Mouse (Mus musculus): ENCODE measurements around the gene Fam222a. TPM values are rescaled to one million over a fixed set of nuclear protein-coding genes. Genes with fewer than 3 reads are reported as not detected.
A peak's percentile ranks its signal among the peaks of the same experiment; 100 is the strongest.

Fam222a gene
- polyA plus RNA-seq, 1 experiment from 2014 or later, result 1.5 TPM

GRCm38 (mm10) chr5:114585682-114586081 lies 17.9 kb downstream of the Fam222a start:
- Histone ChIP-seq H3K4me2 (replicated peaks) (no peak overlapping the region), H3K9ac (no peak overlapping the region), H3K4me1 (0 out of 2 replicates have a peak, but pooled peaks cover 26% of the 10 kb centered on the region), H3K4me3 (replicated peaks) (no peak overlapping the region), H3K9me3 (replicated peaks) (no peaks in the 10 kb centered on the region), H3K27ac (replicated peaks) (no peak overlapping the region), H3K36me3 (no peaks in the 10 kb centered on the region), H3K27me3 (peaks cover 5% of the 10 kb centered on the region; the same call in 1 of the 2 replicates)
- whole genome bisulfite sequencing, result 11% methylated on average over 5 of the region's 5 CpGs
- ATAC-seq (ENCODE audit: insufficient number of reproducible peaks, low FRiP score, low TSS enrichment, low read depth), result no peak

GRCm38 (mm10) chr5:114587908-114588307 lies 20.1 kb downstream of the Fam222a start:
- H3K27ac ChIP-seq (replicated peaks), result no peak overlapping the region
- no peaks in the 10 kb centered on the region for H3K36me3 ChIP-seq
- peaks cover 34% of the 10 kb centered on the region for H3K4me1 ChIP-seq
- H3K4me2 ChIP-seq (replicated peaks), result no peak overlapping the region
- 24% methylated on average over 9 of the region's 9 CpGs for WGBS
- no peak for ATAC-seq (ENCODE audit: insufficient number of reproducible peaks, low FRiP score, low TSS enrichment, low read depth)
- no peak overlapping the region for H3K4me3 ChIP-seq (replicated peaks)
- H3K9me3 ChIP-seq (replicated peaks), result no peaks in the 10 kb centered on the region
- H3K9ac ChIP-seq, result no peak overlapping the region
- peaks cover 5% of the 10 kb centered on the region; the same call in 1 of the 2 replicates for H3K27me3 ChIP-seq

- Histone ChIP-seq H3K4me2 (replicated peaks) (no peak overlapping the region), H3K36me3 (no peaks in the 10 kb centered on the region), H3K27me3 (peaks cover 5% of the 10 kb centered on the region; the same call in 1 of the 2 replicates), H3K4me1 (peaks cover 39% of the 10 kb centered on the region), H3K9me3 (replicated peaks) (no peaks in the 10 kb centered on the region), H3K27ac (replicated peaks) (no peak overlapping the region), H3K9ac (no peak overlapping the region), H3K4me3 (replicated peaks) (no peak overlapping the region)
- 39% methylated on average over 10 of the region's 10 CpGs for WGBS
- no peak for ATAC-seq (ENCODE audit: insufficient number of reproducible peaks, low FRiP score, low TSS enrichment, low read depth)
These were observed 20.6 kb downstream of the Fam222a start for GRCm38 (mm10) chr5:114588416-114588815.

- WGBS, result 30% methylated on average over 6 of the region's 6 CpGs
- Histone ChIP-seq H3K9me3 (replicated peaks) (no peaks in the 10 kb centered on the region), H3K27ac (replicated peaks) (no peak overlapping the region), H3K9ac (no peak overlapping the region), H3K36me3 (no peaks in the 10 kb centered on the region), H3K4me3 (replicated peaks) (no peak overlapping the region), H3K27me3 (peaks cover 5% of the 10 kb centered on the region; the same call in 1 of the 2 replicates), H3K4me1 (peaks cover 39% of the 10 kb centered on the region), H3K4me2 (replicated peaks) (no peak overlapping the region)
- no peak for ATAC-seq (ENCODE audit: insufficient number of reproducible peaks, low FRiP score, low TSS enrichment, low read depth)
These were observed 21.2 kb downstream of the Fam222a start for GRCm38 (mm10) chr5:114589026-114589425.

GRCm38 (mm10) chr5:114589454-114589853 lies 21.6 kb downstream of the Fam222a start:
- Histone ChIP-seq H3K9me3 (replicated peaks) (no peaks in the 10 kb centered on the region), H3K27me3 (peaks cover 5% of the 10 kb centered on the region; the same call in 1 of the 2 replicates), H3K4me2 (replicated peaks) (no peak overlapping the region), H3K27ac (replicated peaks) (no peak overlapping the region), H3K4me3 (replicated peaks) (no peak overlapping the region), H3K9ac (no peak overlapping the region), H3K4me1 (peaks cover 39% of the 10 kb centered on the region), H3K36me3 (no peaks in the 10 kb centered on the region)
- no peak for ATAC-seq (ENCODE audit: insufficient number of reproducible peaks, low FRiP score, low TSS enrichment, low read depth)
- 33% methylated on average over 2 of the region's 2 CpGs for WGBS

- Histone ChIP-seq H3K4me3 (replicated peaks) (no peak overlapping the region), H3K4me2 (replicated peaks) (no peak overlapping the region; the same call in 1 of the 2 replicates), H3K9ac (no peak overlapping the region), H3K36me3 (no peaks in the 10 kb centered on the region), H3K4me1 (peaks cover 37% of the 10 kb centered on the region), H3K27ac (replicated peaks) (no peak overlapping the region), H3K27me3 (peaks cover under 1% of the 10 kb centered on the region; the same call in 1 of the 2 replicates), H3K9me3 (replicated peaks) (no peaks in the 10 kb centered on the region)
- no peak for ATAC-seq (ENCODE audit: insufficient number of reproducible peaks, low FRiP score, low TSS enrichment, low read depth)
- WGBS, result 80% methylated on average over 17 of the region's 17 CpGs
These were observed 22.5 kb downstream of the Fam222a start for GRCm38 (mm10) chr5:114590043-114590913.

- H3K36me3 ChIP-seq, result no peaks in the 10 kb centered on the region
- no peaks in the 10 kb centered on the region for H3K27me3 ChIP-seq
- H3K9ac ChIP-seq, result no peak overlapping the region
- H3K4me3 ChIP-seq (replicated peaks), result no peak overlapping the region
- 54% methylated on average over 15 of the region's 15 CpGs for WGBS
- no peak overlapping the region for H3K27ac ChIP-seq (replicated peaks)
- H3K9me3 ChIP-seq (replicated peaks), result no peaks in the 10 kb centered on the region
- no peak for ATAC-seq (ENCODE audit: insufficient number of reproducible peaks, low FRiP score, low TSS enrichment, low read depth)
- H3K4me1 ChIP-seq, result peaks cover 34% of the 10 kb centered on the region
- no peak overlapping the region for H3K4me2 ChIP-seq (replicated peaks)
These were observed 23.3 kb downstream of the Fam222a start for GRCm38 (mm10) chr5:114591151-114591561.

- no peaks in the 10 kb centered on the region for H3K9me3 ChIP-seq (replicated peaks)
- no peaks in the 10 kb centered on the region for H3K27me3 ChIP-seq
- H3K4me2 ChIP-seq (replicated peaks), result no peak overlapping the region
- peaks cover 48% of the 10 kb centered on the region for H3K4me1 ChIP-seq
- 45% methylated on average over 19 of the region's 19 CpGs for WGBS
- H3K27ac ChIP-seq (replicated peaks), result no peak overlapping the region
- no peaks in the 10 kb centered on the region for H3K36me3 ChIP-seq
- ATAC-seq (ENCODE audit: insufficient number of reproducible peaks, low FRiP score, low TSS enrichment, low read depth), result no peak
- H3K9ac ChIP-seq, result no peak overlapping the region
- no peak overlapping the region for H3K4me3 ChIP-seq (replicated peaks)
These were observed 24.8 kb downstream of the Fam222a start for GRCm38 (mm10) chr5:114592463-114593160.

GRCm38 (mm10) chr5:114593161-114593821 lies 25.5 kb downstream of the Fam222a start:
- H3K4me2 ChIP-seq (replicated peaks), result no peak overlapping the region
- H3K36me3 ChIP-seq, result no peaks in the 10 kb centered on the region
- no peak overlapping the region for H3K4me3 ChIP-seq (replicated peaks)
- WGBS, result 43% methylated on average over 12 of the region's 12 CpGs
- no peaks in the 10 kb centered on the region for H3K27me3 ChIP-seq
- H3K9ac ChIP-seq, result no peak overlapping the region
- H3K4me1 ChIP-seq, result peaks cover 50% of the 10 kb centered on the region
- ATAC-seq (ENCODE audit: insufficient number of reproducible peaks, low FRiP score, low TSS enrichment, low read depth), result 0 out of 2 replicates have a peak, but pooled peaks have one; percentile 17
- H3K9me3 ChIP-seq (replicated peaks), result no peaks in the 10 kb centered on the region
- H3K27ac ChIP-seq (replicated peaks), result no peak overlapping the region

- Histone ChIP-seq H3K4me1 (peaks cover 46% of the 10 kb centered on the region), H3K4me2 (replicated peaks) (no peak overlapping the region), H3K27ac (replicated peaks) (0 out of 2 replicates have a peak overlapping the region, but pooled peaks have one; percentile 58), H3K9ac (no peak overlapping the region), H3K27me3 (no peaks in the 10 kb centered on the region), H3K36me3 (no peaks in the 10 kb centered on the region), H3K9me3 (replicated peaks) (no peaks in the 10 kb centered on the region), H3K4me3 (replicated peaks) (no peak overlapping the region)
- ATAC-seq (ENCODE audit: insufficient number of reproducible peaks, low FRiP score, low TSS enrichment, low read depth), result no peak
- 68% methylated on average over 5 of the region's 5 CpGs for WGBS
These were observed 26.1 kb downstream of the Fam222a start for GRCm38 (mm10) chr5:114593949-114594348.
